Mouse (Mus musculus) ES-E14 (cell line): ENCODE results near the gene Aff1. TPM values are rescaled to one million over a fixed set of nuclear protein-coding genes. Genes with fewer than 3 reads are reported as not detected.
A peak's percentile ranks its signal among the peaks of the same experiment; 100 is the strongest.

Experiments used
- DNase-seq: peaks from one replicate; pipeline ENCODE4 v3.0.0-alpha.2; 2013; ENCODE audit warnings: low read depth, low spot score
- H3K27ac ChIP-seq: 2 replicates; pipeline ENCODE4 v1.5.1; 2012; ENCODE audit warnings: low read depth, mild to moderate bottlenecking, low read length, moderate library complexity, mixed read lengths; ENCODE audit not compliant: poor library complexity, insufficient read depth, severe bottlenecking
- H3K36me3 ChIP-seq: 2 replicates; pipeline ENCODE4 v1.6.1; 2012; ENCODE audit warnings: mild to moderate bottlenecking, low read length, moderate library complexity, mixed read lengths; ENCODE audit not compliant: control insufficient read depth, poor library complexity, insufficient read depth, severe bottlenecking
- H3K4me1 ChIP-seq, 2 experiments: fragments of 150-350 bp in 1 of 2; sonication (generic) in 1 of 2; 2 replicates each; pipeline ENCODE4 v1.6.1; 2012; ENCODE audit warnings: low read length in 2 of 2, mild to moderate bottlenecking in 1 of 2, mixed read lengths in 1 of 2; ENCODE audit not compliant: control insufficient read depth in 2 of 2, insufficient read depth in 2 of 2, poor library complexity in 1 of 2
- H3K4me3 ChIP-seq, 2 experiments: fragments of 150-350 bp in 1 of 2; sonication (generic) in 1 of 2; 2 replicates each; pipeline ENCODE4 v1.5.1; 2012; ENCODE audit warnings: low read length in 2 of 2, low read depth in 1 of 2, mild to moderate bottlenecking in 1 of 2, mixed read lengths in 1 of 2; ENCODE audit not compliant: insufficient read depth in 1 of 2, poor library complexity in 1 of 2, severe bottlenecking in 1 of 2
- H3K9ac ChIP-seq: 2 replicates; pipeline ENCODE4 v1.6.1; 2012; ENCODE audit warnings: low read depth, mild to moderate bottlenecking, low read length, mixed read lengths; ENCODE audit not compliant: poor library complexity, insufficient read depth, severe bottlenecking
- H3K9me3 ChIP-seq: fragments of 150-350 bp; sonication (generic); 2 replicates; pipeline ENCODE4 v1.6.1; 2012; ENCODE audit warnings: low read depth, mild to moderate bottlenecking, low read length; ENCODE audit not compliant: control insufficient read depth, insufficient read depth
- CHD2 ChIP-seq: IDR thresholded peaks from 2 replicates; pipeline ENCODE4 v1.6.1; 2014; ENCODE audit warnings: mild to moderate bottlenecking, low read depth, low read length, inconsistent platforms
- HCFC1 ChIP-seq: IDR thresholded peaks from 2 replicates; pipeline ENCODE4 v1.6.1; 2012; ENCODE audit warnings: low read length, inconsistent platforms, borderline replicate concordance; ENCODE audit not compliant: insufficient read depth
- MAFK ChIP-seq: IDR thresholded peaks from 2 replicates; pipeline ENCODE4 v1.6.1; 2014; ENCODE audit warnings: mild to moderate bottlenecking, low read depth, low read length, inconsistent platforms; ENCODE audit not compliant: insufficient read depth
- ZC3H11A ChIP-seq: IDR thresholded peaks from 2 replicates; pipeline ENCODE4 v1.6.1; 2012; ENCODE audit warnings: low read depth, mild to moderate bottlenecking, inconsistent platforms, low read length, borderline replicate concordance
- ZNF384 ChIP-seq: IDR thresholded peaks from 2 replicates; pipeline ENCODE4 v1.6.1; 2012; ENCODE audit warnings: low read depth, low read length, inconsistent platforms
- in situ Hi-C, 2 experiments: fragments of 600-800 bp; cut with MboI; formaldehyde crosslinking; loops; one replicate each; pipeline ENCODE4 v1.15.1; 2025; ENCODE audit warnings: low sequenced_read_pairs in 2 of 2, inconsistent platforms in 1 of 2; ENCODE audit not compliant: unreplicated experiment in 2 of 2
- total RNA-seq: library from RNA; depleted of rRNA; stranded (reverse); fragments of 300-350 nt; gene quantifications from 2 replicates; pipeline ENCODE4 v1.2.3, GENCODE M21; 2012

Gene Aff1
- total RNA-seq, 1 experiment, result 26.0 TPM

GRCm38 (mm10) chr5:103770447-103771222 lies 78.5 kb downstream of the Aff1 start:
- TF ChIP-seq MAFK, result no peak
- TF ChIP-seq ZNF384, result no peak
- no peak for TF ChIP-seq ZC3H11A
- TF ChIP-seq HCFC1, result no peak
- no peak for TF ChIP-seq CHD2
- Histone ChIP-seq H3K36me3 (0 out of 2 replicates have a peak, but pooled peaks cover 2% of the 10 kb centered on the region), H3K4me3 (no peak overlapping the region), H3K9ac (no peak overlapping the region), H3K9me3 (no peaks in the 10 kb centered on the region), H3K4me1 (peaks cover 1 to 26% of the 10 kb centered on the region in 2 experiments; a peak in 3 of 4 replicates), H3K27ac (no peak overlapping the region)
- in situ Hi-C loops, result no loop called here
- no peak for DNase-seq

GRCm38 (mm10) chr5:103771380-103771779 lies 79.2 kb downstream of the Aff1 start:
- TF ChIP-seq ZNF384 (no peak), HCFC1 (no peak), ZC3H11A (no peak), MAFK (no peak), CHD2 (no peak)
- in situ Hi-C loops, result no loop called here
- H3K9ac ChIP-seq, result no peak overlapping the region
- no peaks in the 10 kb centered on the region for H3K9me3 ChIP-seq
- no peak for DNase-seq
- H3K4me1 ChIP-seq, result peaks cover 1 to 26% of the 10 kb centered on the region in 2 experiments; a peak in 3 of 4 replicates
- 0 out of 2 replicates have a peak, but pooled peaks cover 2% of the 10 kb centered on the region for H3K36me3 ChIP-seq
- no peak overlapping the region for H3K4me3 ChIP-seq
- H3K27ac ChIP-seq, result no peak overlapping the region

GRCm38 (mm10) chr5:103772252-103772651 lies 80.1 kb downstream of the Aff1 start:
- Histone ChIP-seq H3K9me3 (no peaks in the 10 kb centered on the region), H3K4me1 (peaks cover 1 to 26% of the 10 kb centered on the region in 2 experiments; a peak in 3 of 4 replicates), H3K9ac (no peak overlapping the region), H3K27ac (no peak overlapping the region), H3K4me3 (no peak overlapping the region), H3K36me3 (peaks cover 2% of the 10 kb centered on the region; the same call in 1 of the 2 replicates)
- no peak for TF ChIP-seq ZC3H11A
- TF ChIP-seq HCFC1, result no peak
- TF ChIP-seq MAFK, result no peak
- TF ChIP-seq ZNF384, result no peak
- no peak for TF ChIP-seq CHD2
- in situ Hi-C loops, result no loop called here
- DNase-seq, result no peak

- no peak for DNase-seq
- peaks cover 1 to 26% of the 10 kb centered on the region in 2 experiments; a peak in 3 of 4 replicates for H3K4me1 ChIP-seq
- no peaks in the 10 kb centered on the region for H3K9me3 ChIP-seq
- H3K9ac ChIP-seq, result no peak overlapping the region
- H3K27ac ChIP-seq, result peak overlapping the region; percentile 64
- TF ChIP-seq ZNF384 (no peak), ZC3H11A (no peak), HCFC1 (no peak), CHD2 (no peak), MAFK (no peak)
- peaks cover 2% of the 10 kb centered on the region; the same call in 1 of the 2 replicates for H3K36me3 ChIP-seq
- in situ Hi-C loops, result no loop called here
- no peak overlapping the region for H3K4me3 ChIP-seq
Measured at GRCm38 (mm10) chr5:103773100-103773552, 81.0 kb downstream of the Aff1 start.
